Mouse (Mus musculus) heart, adult 2 months (tissue): ENCODE measurements around the gene Zdhhc14.

ENCODE experiments used
- CTCF ChIP-seq: fragments of 200-600 bp; IDR thresholded peaks from 2 replicates; pipeline ENCODE4 v1.8.1; 2022; ENCODE audit warnings: antibody characterized with exemption, mild to moderate bottlenecking, moderate library complexity
- EP300 ChIP-seq: fragments of 200-500 bp; IDR thresholded peaks from 2 replicates; pipeline ENCODE4 v1.6.1; 2011; ENCODE audit warnings: low read depth, low read length, control low read depth; ENCODE audit not compliant: insufficient read depth
- POLR2A ChIP-seq: fragments of 200-500 bp; IDR thresholded peaks from 2 replicates; pipeline ENCODE4 v1.6.1; 2011; ENCODE audit warnings: mild to moderate bottlenecking, low read depth, low read length, control low read depth; ENCODE audit not compliant: insufficient read depth

DNA sequence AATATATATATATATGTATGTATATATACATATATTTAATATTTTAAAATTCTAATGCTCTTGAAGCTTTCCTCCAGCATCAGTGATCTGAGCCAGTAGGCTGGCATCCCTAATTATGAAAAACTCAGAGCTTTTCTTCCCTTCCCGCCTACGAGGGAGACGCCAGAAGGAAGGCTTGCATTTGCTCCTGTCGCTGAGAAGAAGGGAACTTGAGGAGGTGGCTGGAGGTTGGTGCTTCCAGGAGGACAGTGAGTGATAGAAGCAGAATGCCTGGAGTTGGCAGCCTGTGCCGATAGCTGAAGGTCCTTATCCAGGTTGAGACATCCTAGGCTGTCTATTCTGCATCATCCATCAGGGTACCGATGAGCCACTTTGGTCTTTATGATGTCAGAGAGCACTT lies 37.2 kb downstream of the Zdhhc14 start:
- no peak for TF ChIP-seq CTCF
- no peak for TF ChIP-seq EP300
- TF ChIP-seq POLR2A, result no peak
